Mouse (Mus musculus): ENCODE measurements at regions not wholly inside any gene's neighbourhood (a gene's known extent, or its start where the extent isn't known, plus 50 kb on each side); places are given as distances from the start of the nearest gene placed in this dataset.
A peak's percentile ranks its signal among the peaks of the same experiment; 100 is the strongest.
"Not testable (repeated sequence)": the region's sequence is repeated elsewhere in the genome, so short reads cannot be mapped to it uniquely, and the experiment has no call there.

- not testable (repeated sequence) for DNase-seq
These were observed 185.8 kb upstream of the Zfp386 start for GRCm38 (mm10) chr12:115861759-115862158.

- DNase-seq: not testable (repeated sequence)
These were observed 182.3 kb upstream of the Zfp386 start for GRCm38 (mm10) chr12:115865059-115865756.

- DNase-seq: not testable (repeated sequence)
These were observed 178.9 kb upstream of the Zfp386 start for GRCm38 (mm10) chr12:115868631-115869030.

- not testable (repeated sequence) for DNase-seq
These were observed 175.1 kb upstream of the Zfp386 start for GRCm38 (mm10) chr12:115872451-115872850.

DNA sequence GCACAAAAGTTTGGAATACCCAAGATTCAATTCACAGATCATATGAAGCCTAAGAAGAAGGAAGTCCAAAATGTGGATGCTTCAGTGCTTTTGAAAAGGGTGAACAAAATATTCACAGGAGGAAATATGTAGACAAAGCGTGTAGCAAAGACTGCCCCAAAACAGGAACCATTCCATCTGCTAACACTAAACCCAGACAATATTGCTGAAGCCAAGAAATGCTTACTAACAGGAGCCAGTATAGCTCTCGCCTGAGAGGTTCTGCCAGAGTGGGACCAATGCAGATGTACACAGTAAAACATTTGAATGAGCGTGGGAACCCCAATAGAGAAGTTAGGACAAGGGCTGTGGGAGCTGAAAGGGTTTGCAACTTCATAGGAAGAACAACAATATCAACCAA lies 173.5 kb upstream of the Zfp386 start:
- not testable (repeated sequence) for DNase-seq

DNA sequence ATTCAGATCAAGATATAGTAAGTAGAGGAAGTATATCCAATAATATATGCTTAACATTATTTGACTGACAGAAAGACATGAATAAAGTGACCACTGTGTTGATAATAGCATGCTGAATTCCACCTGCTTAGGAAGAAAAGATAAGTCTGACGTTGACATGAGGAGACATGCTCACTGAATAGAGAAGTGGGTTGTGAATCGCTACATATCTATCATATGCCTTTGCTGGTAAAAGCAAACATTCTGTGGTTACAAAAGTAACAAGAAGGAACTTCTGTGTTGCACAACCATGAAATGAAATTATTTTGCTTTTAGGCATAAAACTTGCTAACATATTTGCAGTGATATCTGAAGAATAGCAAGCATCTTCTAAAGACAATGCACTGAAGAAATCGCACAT lies 163.8 kb upstream of the Zfp386 start:
- no peak for DNase-seq

DNA sequence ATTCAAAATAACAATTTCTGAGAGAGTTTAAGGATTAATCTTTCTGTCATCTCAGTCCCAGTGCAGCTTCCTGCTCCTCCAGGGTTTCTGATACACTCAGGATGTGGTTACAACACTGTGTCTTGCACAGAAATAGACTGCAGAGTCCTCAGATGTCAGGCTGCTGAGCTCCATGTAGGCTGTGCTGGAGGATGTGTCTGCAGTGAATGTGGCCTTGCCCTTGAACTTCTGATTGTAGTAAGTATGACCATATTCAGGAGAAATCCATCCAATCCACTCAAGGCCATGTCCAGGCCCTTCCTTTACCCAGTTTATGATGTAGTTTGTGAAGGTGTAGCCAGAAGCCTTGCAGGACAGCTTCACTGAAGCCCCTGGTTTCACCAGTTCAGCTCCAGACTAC lies 159.5 kb upstream of the Zfp386 start:
- DNase-seq: no peak

GRCm38 (mm10) chr12:115892656-115893055 lies 154.9 kb upstream of the Zfp386 start:
- DNase-seq: peak; percentile 18 to 42

GRCm38 (mm10) chr12:115912226-115912625 lies 135.3 kb upstream of the Zfp386 start:
- not testable (repeated sequence) for DNase-seq

DNA sequence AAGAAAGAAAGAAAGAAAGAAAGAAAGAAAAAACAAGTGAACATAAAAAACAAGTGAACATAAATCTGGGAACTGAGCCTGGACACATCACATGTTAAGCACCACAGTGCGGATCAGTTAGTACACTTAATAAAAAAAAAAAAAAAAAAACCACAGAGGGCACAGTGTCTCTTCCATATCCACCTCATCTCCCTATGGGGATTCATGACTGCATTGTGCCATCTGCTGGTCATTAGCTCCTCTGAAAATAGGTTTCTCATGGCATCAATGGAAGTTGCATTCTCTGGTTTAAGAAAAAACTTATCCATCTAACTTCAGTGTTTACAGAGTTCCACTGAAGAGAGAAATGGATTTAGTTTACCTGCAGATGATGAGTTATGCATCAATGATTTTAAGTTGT lies 132.1 kb upstream of the Zfp386 start:
- not testable (repeated sequence) for DNase-seq

DNA sequence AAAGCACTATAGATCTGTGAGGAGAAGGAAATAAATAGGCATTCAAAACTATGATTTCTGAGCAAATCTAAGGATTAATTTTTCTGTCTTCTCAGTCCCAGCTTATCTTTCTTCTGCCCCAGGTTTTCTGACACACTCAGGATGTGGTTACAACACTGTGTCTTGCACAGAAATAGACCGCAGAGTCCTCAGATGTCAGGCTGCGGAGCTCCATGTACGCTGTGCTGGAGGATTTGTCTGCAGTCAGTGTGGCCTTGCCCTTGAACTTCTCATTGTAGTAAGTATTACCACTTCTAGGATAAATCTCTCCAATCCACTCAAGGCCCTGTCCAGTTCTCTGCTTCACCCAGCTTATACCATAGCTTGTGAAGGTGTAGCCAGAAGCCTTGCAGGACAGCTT lies 127.4 kb upstream of the Zfp386 start:
- not testable (repeated sequence) for DNase-seq

- not testable (repeated sequence) for DNase-seq
These were observed 123.5 kb upstream of the Zfp386 start for GRCm38 (mm10) chr12:115923999-115924398.

DNA sequence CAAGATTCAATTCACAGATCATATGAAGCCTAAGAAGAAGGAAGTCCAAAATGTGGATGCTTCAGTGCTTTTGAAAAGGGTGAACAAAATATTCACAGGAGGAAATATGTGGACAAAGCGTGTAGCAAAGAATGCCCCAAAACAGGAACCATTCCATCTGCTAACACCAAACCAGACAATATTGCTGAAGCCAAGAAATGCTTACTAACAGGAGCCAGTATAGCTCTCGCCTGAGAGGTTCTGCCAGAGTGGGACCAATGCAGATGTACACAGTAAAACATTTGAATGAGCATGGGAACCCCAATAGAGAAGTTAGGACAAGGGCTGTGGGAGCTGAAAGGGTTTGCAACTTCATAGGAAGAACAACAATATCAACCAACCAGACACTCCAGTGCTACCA lies 122.0 kb upstream of the Zfp386 start:
- DNase-seq: not testable (repeated sequence)

GRCm38 (mm10) chr12:115952325-115952724 lies 95.2 kb upstream of the Zfp386 start:
- not testable (repeated sequence) for DNase-seq

GRCm38 (mm10) chr12:115955477-115956177 lies 91.9 kb upstream of the Zfp386 start:
- DNase-seq: not testable (repeated sequence)

DNA sequence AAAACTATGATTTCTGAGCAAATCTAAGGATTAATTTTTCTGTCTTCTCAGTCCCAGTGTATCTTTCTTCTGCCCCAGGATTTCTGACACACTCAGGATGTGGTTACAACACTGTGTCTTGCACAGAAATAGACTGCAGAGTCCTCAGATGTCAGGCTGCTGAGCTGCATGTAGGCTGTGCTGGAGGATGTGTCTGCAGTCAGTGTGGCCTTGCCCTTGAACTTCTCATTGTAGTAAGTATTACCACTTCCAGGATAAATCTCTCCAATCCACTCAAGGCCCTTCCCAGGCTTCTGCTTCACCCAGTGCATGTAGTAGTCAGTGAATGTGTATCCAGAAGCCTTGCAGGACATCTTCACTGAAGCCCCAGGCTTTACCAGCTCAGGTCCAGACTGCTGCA lies 83.8 kb upstream of the Zfp386 start:
- DNase-seq: not testable (repeated sequence)

- not testable (repeated sequence) for DNase-seq
These were observed 80.0 kb upstream of the Zfp386 start for GRCm38 (mm10) chr12:115967522-115967921.
